Mouse (Mus musculus): ENCODE results near the gene Scgb1c1. TPM values are rescaled to one million over a fixed set of nuclear protein-coding genes. Genes with fewer than 3 reads are reported as not detected.
"Not testable (repeated sequence)": the region's sequence is repeated elsewhere in the genome, so short reads cannot be mapped to it uniquely, and the experiment has no call there.

Scgb1c1 gene
- polyA plus RNA-seq, 1 experiment from 2014 or later, result not detected

DNA sequence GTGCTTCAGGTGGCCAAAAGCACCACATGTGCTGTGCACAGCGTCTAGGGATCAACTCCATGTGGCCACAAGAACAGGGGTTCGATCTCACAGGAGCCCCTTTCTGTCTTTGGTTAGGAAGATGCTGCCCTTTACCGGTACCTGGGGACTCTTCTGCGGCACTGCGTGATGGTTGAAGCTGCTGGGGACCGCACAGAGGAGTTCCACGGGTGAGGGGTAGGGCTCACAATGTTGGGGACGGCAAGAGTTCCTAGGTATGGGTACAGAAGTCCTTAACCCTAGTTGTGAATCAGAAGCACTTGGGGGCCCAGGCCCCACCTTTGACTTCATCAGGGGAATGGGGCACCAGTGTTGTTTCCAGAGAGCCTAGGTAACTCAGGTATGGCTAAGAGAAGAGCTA is 13.4 kb downstream of the Scgb1c1 start:
- Histone ChIP-seq H3K27ac (no peak overlapping the region), H3K9me3 (no peaks in the 10 kb centered on the region), H3K9ac (no peak overlapping the region), H3K36me3 (peaks cover 50% of the 10 kb centered on the region), H3K27me3 (replicated peaks) (no peaks in the 10 kb centered on the region), H3K4me2 (peak overlapping the region; percentile 99), H3K4me1 (peaks cover 27% of the 10 kb centered on the region), H3K4me3 (replicated peaks) (peak overlapping the region; percentile 67)
- 93% methylated on average over 8 of the region's 8 CpGs for WGBS
- ATAC-seq (ENCODE audit: insufficient read depth, low FRiP score, low read depth), result no peak

DNA sequence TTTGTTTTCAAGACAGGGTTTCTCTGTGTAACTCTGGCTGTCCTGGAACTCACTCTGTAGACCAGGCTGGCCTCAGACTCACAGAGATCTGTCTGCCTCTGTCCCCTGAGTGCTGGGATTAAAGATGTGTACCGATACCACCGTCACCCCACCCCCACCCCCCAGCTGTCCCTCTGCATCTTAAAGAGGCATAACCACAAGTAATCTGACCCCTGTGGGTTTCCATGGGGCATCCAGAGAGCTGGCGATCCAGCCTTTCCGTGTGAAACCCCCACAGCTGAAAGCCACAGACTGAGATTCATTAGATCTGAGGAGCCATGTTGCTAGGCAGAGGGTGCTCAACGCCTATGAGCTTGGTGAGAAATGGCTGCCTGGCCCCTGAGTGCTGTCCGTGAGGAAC is 14.7 kb downstream of the Scgb1c1 start:
- 69% methylated on average over 6 of the region's 6 CpGs for WGBS
- peaks cover 48% of the 10 kb centered on the region for H3K36me3 ChIP-seq

DNA sequence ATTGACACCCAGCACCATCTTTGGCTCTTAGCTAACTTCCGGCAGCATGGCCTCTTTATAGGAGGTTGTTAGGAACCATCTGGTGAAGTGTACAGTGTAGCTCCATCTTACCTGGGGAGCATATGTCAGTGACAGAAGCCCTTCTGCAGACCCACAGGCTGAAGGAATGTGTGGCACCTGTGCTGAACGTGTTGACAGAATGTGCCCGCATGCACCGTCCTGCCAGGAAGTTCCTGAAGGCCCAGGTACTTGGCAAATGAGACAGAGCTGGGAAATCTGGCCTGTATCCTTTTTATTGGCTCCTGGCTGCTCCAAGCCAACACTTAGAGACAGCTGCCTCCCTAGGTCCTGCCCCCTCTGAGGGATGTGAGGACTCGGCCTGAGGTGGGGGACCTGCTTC is 15.4 kb downstream of the Scgb1c1 start:
- Histone ChIP-seq H3K4me1 (peaks cover 17% of the 10 kb centered on the region), H3K9me3 (no peaks in the 10 kb centered on the region), H3K27ac (no peak overlapping the region), H3K27me3 (replicated peaks) (no peaks in the 10 kb centered on the region), H3K4me2 (no peak overlapping the region), H3K4me3 (replicated peaks) (no peak overlapping the region), H3K36me3 (peaks cover 49% of the 10 kb centered on the region), H3K9ac (no peak overlapping the region)
- 83% methylated on average over 5 of the region's 5 CpGs for WGBS
- no peak for ATAC-seq (ENCODE audit: insufficient read depth, low FRiP score, low read depth)

More for the DNA sequence above, 14.7 kb downstream of the Scgb1c1 start:
- ATAC-seq (ENCODE audit: insufficient read depth, low FRiP score, low read depth), result no peak
- no peak overlapping the region for H3K4me2 ChIP-seq
- no peaks in the 10 kb centered on the region for H3K27me3 ChIP-seq (replicated peaks)
- H3K9ac ChIP-seq, result no peak overlapping the region
- H3K4me1 ChIP-seq, result peaks cover 23% of the 10 kb centered on the region
- no peaks in the 10 kb centered on the region for H3K9me3 ChIP-seq
- H3K4me3 ChIP-seq (replicated peaks), result no peak overlapping the region
- no peak overlapping the region for H3K27ac ChIP-seq

DNA sequence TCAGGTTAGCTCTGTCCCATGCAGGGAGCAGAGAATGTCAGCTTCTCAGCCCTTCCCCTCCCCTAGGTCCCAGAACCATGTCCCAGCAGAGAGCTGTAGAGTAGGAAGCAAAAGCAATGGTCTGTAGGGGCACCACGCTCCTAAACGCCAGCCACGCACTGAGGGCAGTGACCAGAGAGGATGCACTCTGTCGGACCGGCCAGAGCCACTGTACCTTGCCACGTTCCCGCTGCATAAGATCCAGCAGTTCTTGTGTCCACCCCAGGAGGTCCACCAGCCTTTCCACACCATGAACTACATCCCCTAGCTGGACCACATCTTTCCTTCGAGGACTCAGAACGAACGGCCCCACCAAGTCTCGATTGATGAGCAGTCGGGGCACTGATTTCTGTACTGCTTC is 19.4 kb downstream of the Scgb1c1 start:
- Histone ChIP-seq H3K27me3 (replicated peaks) (no peaks in the 10 kb centered on the region), H3K36me3 (peaks cover 40% of the 10 kb centered on the region), H3K9me3 (no peaks in the 10 kb centered on the region), H3K4me3 (replicated peaks) (no peak overlapping the region), H3K9ac (no peak overlapping the region), H3K4me2 (no peak overlapping the region), H3K27ac (no peak overlapping the region), H3K4me1 (no peaks in the 10 kb centered on the region)
- 90% methylated on average over 12 of the region's 12 CpGs for WGBS
- no peak for ATAC-seq (ENCODE audit: insufficient read depth, low FRiP score, low read depth)

DNA sequence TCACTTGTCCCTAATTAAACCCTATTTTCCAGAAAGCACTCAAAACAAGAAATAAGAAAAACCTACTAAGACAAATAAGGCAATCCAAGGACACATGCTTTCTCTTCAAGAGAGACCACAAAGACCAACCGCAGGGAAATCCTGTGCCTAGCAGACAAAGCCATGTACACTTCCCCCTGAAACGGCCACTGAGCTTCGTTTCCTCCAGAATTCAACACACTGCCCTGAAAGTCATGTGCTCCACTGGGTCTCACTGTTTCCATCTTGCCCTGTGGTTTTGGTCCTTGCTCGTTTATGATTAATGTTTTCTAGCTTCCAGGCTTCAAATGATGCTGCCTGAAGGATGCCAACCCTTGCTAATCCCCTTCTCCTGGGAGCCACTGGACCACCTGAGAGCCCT is 28.9 kb downstream of the Scgb1c1 start:
- no peaks in the 10 kb centered on the region for H3K4me1 ChIP-seq
- WGBS, result 86% methylated on average over 4 of the region's 4 CpGs
- H3K4me3 ChIP-seq (replicated peaks), result no peak overlapping the region
- no peaks in the 10 kb centered on the region for H3K27me3 ChIP-seq (replicated peaks)
- no peak overlapping the region for H3K27ac ChIP-seq
- no peaks in the 10 kb centered on the region for H3K9me3 ChIP-seq
- peaks cover 16% of the 10 kb centered on the region; the same call in 1 of the 2 replicates for H3K36me3 ChIP-seq
- no peak overlapping the region for H3K9ac ChIP-seq
- ATAC-seq (ENCODE audit: insufficient read depth, low FRiP score, low read depth), result no peak
- no peak overlapping the region for H3K4me2 ChIP-seq

DNA sequence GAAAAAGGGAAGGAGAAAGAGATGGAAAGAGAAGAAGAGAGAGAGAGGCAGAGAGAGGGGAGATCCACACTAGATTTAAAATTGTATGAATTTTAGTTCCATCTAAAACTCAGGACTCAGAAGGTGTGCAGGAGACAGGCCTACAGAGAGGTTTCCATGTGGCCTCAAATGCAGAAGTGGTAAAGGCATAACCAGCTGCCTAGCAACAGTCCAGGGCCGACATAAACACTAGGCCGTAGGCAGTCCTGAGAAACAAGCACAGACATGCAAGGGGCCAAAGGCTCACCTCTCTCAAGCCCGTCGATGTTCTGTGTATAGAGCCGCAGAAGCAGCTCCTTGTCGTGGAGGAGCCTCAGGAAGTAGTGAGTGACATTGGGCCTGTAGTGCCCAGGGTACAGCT is 32.0 kb downstream of the Scgb1c1 start:
- ATAC-seq (ENCODE audit: insufficient read depth, low FRiP score, low read depth), result no peak
- Histone ChIP-seq H3K4me1 (peaks cover 2% of the 10 kb centered on the region; the same call in 1 of the 2 replicates), H3K9me3 (no peaks in the 10 kb centered on the region), H3K27ac (no peak overlapping the region), H3K36me3 (peaks cover 8% of the 10 kb centered on the region; the same call in 1 of the 2 replicates), H3K9ac (no peak overlapping the region), H3K4me2 (no peak overlapping the region), H3K4me3 (replicated peaks) (no peak overlapping the region), H3K27me3 (replicated peaks) (no peaks in the 10 kb centered on the region)
- WGBS, result 70% methylated on average over 6 of the region's 6 CpGs

DNA sequence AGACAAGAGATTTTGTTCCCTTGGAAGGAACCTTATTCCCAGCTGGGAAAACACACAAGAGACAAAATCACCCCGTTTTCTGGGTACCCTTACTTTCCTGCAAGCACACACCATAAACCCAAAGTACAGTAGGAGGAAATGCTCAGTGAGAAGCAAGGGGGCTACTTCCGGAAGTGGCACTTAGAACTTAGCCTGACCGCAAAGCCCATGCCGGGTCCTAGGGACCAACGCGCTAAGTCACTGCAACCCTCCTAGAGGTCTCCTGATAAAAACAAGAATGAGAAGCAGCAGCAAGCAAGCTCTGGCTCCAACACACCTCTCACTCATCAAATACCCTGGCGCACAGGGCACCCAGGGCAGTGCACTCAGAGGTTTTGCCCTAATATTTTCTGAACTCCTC is 34.0 kb downstream of the Scgb1c1 start:
- ATAC-seq (ENCODE audit: insufficient read depth, low FRiP score, low read depth), result no peak
- no peak overlapping the region for H3K4me2 ChIP-seq
- no peaks in the 10 kb centered on the region for H3K27me3 ChIP-seq (replicated peaks)
- peaks cover 11% of the 10 kb centered on the region for H3K4me1 ChIP-seq
- 82% methylated on average over 7 of the region's 7 CpGs for WGBS
- peaks cover 7% of the 10 kb centered on the region; the same call in 1 of the 2 replicates for H3K36me3 ChIP-seq
- no peak overlapping the region for H3K27ac ChIP-seq
- H3K4me3 ChIP-seq (replicated peaks), result no peak overlapping the region
- H3K9me3 ChIP-seq, result no peaks in the 10 kb centered on the region
- no peak overlapping the region for H3K9ac ChIP-seq

DNA sequence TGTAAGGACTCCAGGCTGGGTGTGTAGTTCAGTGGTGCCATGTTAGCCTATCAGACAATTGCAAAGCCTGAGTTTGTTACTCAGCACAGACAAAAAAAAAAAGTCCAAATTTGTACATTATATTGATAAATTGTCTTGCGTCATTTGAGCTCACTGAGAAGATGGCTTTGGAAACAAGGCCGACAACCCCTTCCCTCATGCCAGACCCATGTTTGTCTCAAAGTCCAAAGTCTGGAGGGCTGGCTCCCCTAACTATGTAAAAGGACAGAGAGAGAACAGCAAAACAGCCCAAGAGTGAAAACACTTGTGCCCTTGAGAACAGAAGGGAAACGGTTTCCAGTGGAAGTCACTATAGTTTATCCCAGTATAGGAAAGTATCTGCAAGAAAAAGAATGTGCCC is 35.1 kb downstream of the Scgb1c1 start:
- Histone ChIP-seq H3K9me3 (no peaks in the 10 kb centered on the region), H3K27ac (no peak overlapping the region), H3K27me3 (replicated peaks) (no peaks in the 10 kb centered on the region), H3K4me2 (peak overlapping the region; percentile 86), H3K9ac (no peak overlapping the region), H3K4me3 (replicated peaks) (no peak overlapping the region), H3K4me1 (peaks cover 11% of the 10 kb centered on the region), H3K36me3 (no peaks in the 10 kb centered on the region; the same call in 1 of the 2 replicates)
- 60% methylated on average over 3 of the region's 3 CpGs for WGBS
- ATAC-seq (ENCODE audit: insufficient read depth, low FRiP score, low read depth), result no peak

DNA sequence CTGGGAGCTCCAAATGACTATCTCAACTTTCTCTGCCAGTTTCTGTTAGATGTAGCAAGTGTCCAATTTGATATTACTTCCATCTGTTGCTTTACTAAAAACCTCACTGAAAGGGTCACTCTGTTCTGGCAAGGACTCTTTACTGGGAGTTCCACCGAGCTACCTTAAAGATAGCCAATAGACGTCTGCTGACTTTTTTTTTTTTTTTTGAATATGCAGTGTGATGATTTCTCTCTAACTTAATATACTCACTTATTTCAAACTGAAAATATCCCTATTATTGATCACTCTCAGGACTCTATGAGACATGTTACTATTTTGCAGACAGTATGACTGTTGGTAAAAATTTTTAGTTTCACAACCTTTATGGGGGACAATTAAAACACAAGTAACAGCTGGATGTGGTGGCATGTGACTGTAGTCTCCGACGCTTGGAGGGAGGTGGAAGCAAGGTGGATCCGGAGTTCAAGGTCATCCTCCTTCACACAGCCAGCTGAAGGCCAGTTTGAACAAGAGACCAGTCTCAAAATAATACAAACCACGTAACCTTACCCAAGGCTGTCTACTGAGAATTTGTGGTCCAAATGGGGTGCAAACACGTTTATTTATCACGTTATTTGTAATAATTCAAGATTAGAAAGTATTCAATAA is 35.6 kb downstream of the Scgb1c1 start:
- Histone ChIP-seq H3K4me1 (peaks cover 11% of the 10 kb centered on the region), H3K4me2 (peak overlapping the region; percentile 86), H3K4me3 (replicated peaks) (peak overlapping the region; percentile 96), H3K9ac (no peak overlapping the region), H3K9me3 (no peaks in the 10 kb centered on the region), H3K27ac (no peak overlapping the region; the same call in 1 of the 2 replicates), H3K36me3 (no peaks in the 10 kb centered on the region; the same call in 1 of the 2 replicates), H3K27me3 (replicated peaks) (no peaks in the 10 kb centered on the region)
- WGBS, result 15% methylated on average over 8 of the region's 8 CpGs
- no peak for ATAC-seq (ENCODE audit: insufficient read depth, low FRiP score, low read depth)

DNA sequence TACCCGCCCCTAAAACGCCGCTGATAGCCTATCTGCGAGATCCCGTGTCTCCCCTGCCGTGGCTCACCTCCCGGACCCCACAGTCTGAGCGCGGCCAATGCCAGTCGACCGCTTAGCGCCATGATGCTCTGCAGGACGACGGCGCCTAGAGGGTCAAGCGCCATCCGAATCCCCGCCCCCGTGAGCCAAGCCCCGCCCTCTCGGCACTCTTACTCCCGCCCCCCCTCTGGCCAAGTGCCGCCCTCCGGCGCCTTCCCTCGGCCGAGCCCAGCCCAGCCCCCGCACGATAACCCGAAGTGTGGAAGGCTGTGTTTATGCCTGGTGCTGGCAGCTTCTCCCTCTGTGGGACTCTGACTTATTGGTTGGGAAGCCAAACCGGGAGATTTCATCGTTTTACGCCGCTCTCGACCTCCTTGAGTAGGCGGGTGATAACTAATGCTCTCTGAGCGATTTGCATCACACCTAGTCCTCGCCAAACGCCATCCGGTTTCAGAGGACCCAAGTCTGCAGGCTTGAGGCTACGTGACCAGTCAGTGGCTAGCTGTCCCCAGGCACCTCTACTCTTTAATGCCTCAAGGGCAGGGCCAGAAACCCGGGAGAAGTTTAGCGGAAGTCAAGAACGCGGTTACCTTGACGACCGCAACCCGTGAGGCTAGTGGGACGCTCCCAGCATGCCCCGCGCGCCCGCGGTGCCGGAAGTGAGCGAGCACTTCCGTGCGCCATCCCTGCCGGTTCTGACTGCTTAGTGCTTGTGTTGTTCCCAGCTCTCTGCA is 36.5 kb downstream of the Scgb1c1 start, which contains the start of the genes Psmd13 and Sirt3:
TSS of gene Psmd13 (plus strand) at position 273 of the 773 bp plus-strand sequence.
TSS of gene Sirt3 (minus strand) at position 614 of the 773 bp plus-strand sequence.
- Histone ChIP-seq H3K4me2 (peak within 1 kb of the TSS; percentile 86), H3K27me3 (replicated peaks) (no peaks in the 10 kb centered on the region), H3K27ac (peak within 1 kb of the TSS; percentile 91), H3K9ac (peak within 1 kb of the TSS; percentile 78), H3K4me3 (replicated peaks) (peak within 1 kb of the TSS; percentile 96), H3K36me3 (peaks cover 6% of the 10 kb centered on the region), H3K4me1 (peaks cover 11% of the 10 kb centered on the region), H3K9me3 (no peaks in the 10 kb centered on the region)
- ATAC-seq (ENCODE audit: insufficient read depth, low FRiP score, low read depth), result peak; percentile 95
- WGBS, result under 1% methylated on average over 59 of the region's 59 CpGs

DNA sequence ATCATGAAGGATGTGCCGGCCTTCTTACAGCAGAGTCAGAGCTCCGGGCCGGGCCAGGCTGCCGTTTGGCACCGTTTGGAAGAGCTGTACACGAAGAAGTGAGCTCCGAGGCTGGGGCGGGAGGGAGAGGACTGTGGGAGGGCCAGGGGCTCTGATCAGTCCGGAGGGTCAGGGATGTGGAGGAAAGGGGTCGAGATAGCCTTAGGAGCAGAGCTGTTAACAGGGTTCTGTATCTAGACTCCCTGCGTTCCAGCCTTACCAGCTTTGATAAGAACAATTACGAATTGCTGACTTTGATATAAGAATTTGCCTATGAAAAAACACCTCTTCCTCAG is 37.1 kb downstream of the Scgb1c1 start:
- Histone ChIP-seq H3K4me3 (replicated peaks) (peak overlapping the region; percentile 96), H3K4me1 (peaks cover 11% of the 10 kb centered on the region), H3K9ac (peak overlapping the region; percentile 78), H3K9me3 (no peaks in the 10 kb centered on the region), H3K27me3 (replicated peaks) (no peaks in the 10 kb centered on the region), H3K4me2 (peak overlapping the region; percentile 86), H3K27ac (peak overlapping the region; percentile 51; the same call in 1 of the 2 replicates), H3K36me3 (peaks cover 10% of the 10 kb centered on the region)
- 0% methylated on average over 12 of the region's 12 CpGs for WGBS
- peak; percentile 24 for ATAC-seq (ENCODE audit: insufficient read depth, low FRiP score, low read depth)

DNA sequence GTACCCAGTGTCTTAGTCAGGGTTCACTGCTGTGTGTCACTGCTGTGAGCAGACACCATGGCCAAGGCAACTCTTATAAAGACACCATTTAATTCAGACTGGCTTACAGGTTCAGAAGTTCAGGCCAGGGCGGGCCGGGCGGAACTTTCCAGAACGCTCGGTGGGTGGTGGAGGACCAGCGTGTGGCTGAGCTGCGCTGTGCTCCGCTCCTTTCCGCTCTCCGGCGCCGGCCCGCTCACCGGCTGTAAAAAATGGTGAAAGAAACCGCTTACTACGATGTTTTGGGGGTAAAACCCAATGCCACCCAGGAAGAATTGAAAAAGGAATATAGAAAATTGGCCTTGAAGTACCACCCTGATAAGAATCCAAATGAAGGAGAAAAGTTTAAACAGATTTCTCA is 45.3 kb downstream of the Scgb1c1 start:
- H3K27ac ChIP-seq; H3K4me2 ChIP-seq; H3K27me3 ChIP-seq (replicated peaks); ATAC-seq (ENCODE audit: insufficient read depth, low FRiP score, low read depth); H3K4me1 ChIP-seq; H3K9me3 ChIP-seq; H3K9ac ChIP-seq; H3K4me3 ChIP-seq (replicated peaks): not testable (repeated sequence)
- 96% methylated on average over 16 of the region's 16 CpGs for WGBS
- peaks cover 58% of the 10 kb centered on the region for H3K36me3 ChIP-seq
